Mouse (Mus musculus): ENCODE data around the gene Pla2g4c. TPM values are rescaled to one million over a fixed set of nuclear protein-coding genes. Genes with fewer than 3 reads are reported as not detected.

Gene Pla2g4c
- total RNA-seq (2017) = 0.10 TPM in 1 of 3 replicates, not detected in the others

- ATAC-seq (replicated peaks; ENCODE audit: insufficient number of reproducible peaks, low FRiP score, low TSS enrichment, poor library complexity, severe bottlenecking) = no peak
Observed at GRCm38 (mm10) chr7:13324316-13324715, at the start of gene Pla2g4c. Pla2g4c (plus strand) TSS chr7:13324655.

DNA sequence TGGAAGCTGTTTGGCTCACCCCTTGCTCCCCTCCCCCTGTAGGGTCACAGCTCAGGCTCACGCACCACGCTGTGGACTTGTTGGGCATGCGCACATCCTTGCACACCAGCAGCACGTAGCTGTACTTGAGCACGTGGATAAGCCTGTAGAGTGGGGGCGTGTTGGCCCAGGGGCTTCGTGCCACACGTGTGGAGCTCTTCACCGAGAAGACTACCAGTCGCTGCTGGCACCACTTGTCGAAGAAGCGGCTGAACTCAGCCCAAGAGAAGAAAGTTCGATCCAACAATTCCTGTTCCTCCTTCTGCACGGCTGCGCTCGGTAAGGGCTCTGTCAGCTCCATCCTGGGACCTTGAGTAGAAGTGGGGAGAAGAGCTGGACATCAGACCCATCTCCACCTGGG, 47.4 kb upstream of the Pla2g4c start, which contains the start of gene Lig1:
Gene Lig1, plus strand, starts transcription at position 203 of the 400 bp plus-strand sequence.
- ATAC-seq (replicated peaks; ENCODE audit: insufficient number of reproducible peaks, low FRiP score, low TSS enrichment, poor library complexity, severe bottlenecking) = no peak

- ATAC-seq (replicated peaks; ENCODE audit: insufficient number of reproducible peaks, low FRiP score, low TSS enrichment, poor library complexity, severe bottlenecking) = no peak
Observed at GRCm38 (mm10) chr7:13277833-13278232, 46.6 kb upstream of the Pla2g4c start.

GRCm38 (mm10) chr7:13278308-13278891, 46.1 kb upstream of the Pla2g4c start, which contains the start of gene Zswim9:
Zswim9 (minus strand) TSS chr7:13278721.
- peak; percentile 97 for ATAC-seq (replicated peaks; ENCODE audit: insufficient number of reproducible peaks, low FRiP score, low TSS enrichment, poor library complexity, severe bottlenecking)

- ATAC-seq (replicated peaks; ENCODE audit: insufficient number of reproducible peaks, low FRiP score, low TSS enrichment, poor library complexity, severe bottlenecking) = peak; percentile 34; the same call in 1 of the 2 replicates
Observed at GRCm38 (mm10) chr7:13278957-13279356, 45.5 kb upstream of the Pla2g4c start.

DNA sequence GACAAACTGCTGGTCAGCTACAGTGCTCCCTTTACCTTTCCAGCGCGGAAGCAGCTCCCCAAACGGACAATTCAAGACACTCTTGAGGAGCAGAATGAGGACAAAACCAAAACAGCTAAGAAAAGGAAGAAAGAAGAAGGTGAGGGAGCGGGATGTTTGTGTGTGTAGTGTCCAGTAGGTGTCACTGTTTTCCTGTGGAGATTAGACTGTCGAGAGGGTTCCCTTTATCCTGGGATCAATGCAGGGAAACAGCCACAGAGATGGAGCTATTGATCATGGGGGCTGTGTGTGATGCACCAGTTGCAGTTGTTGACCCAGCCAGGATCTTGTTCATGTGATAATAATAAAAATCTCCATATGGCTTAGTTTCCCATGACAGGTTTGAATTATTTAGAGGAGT, 35.8 kb upstream of the Pla2g4c start:
- no peak for ATAC-seq (replicated peaks; ENCODE audit: insufficient number of reproducible peaks, low FRiP score, low TSS enrichment, poor library complexity, severe bottlenecking)

GRCm38 (mm10) chr7:13290041-13290675, 34.3 kb upstream of the Pla2g4c start:
- ATAC-seq (replicated peaks; ENCODE audit: insufficient number of reproducible peaks, low FRiP score, low TSS enrichment, poor library complexity, severe bottlenecking) = no peak

DNA sequence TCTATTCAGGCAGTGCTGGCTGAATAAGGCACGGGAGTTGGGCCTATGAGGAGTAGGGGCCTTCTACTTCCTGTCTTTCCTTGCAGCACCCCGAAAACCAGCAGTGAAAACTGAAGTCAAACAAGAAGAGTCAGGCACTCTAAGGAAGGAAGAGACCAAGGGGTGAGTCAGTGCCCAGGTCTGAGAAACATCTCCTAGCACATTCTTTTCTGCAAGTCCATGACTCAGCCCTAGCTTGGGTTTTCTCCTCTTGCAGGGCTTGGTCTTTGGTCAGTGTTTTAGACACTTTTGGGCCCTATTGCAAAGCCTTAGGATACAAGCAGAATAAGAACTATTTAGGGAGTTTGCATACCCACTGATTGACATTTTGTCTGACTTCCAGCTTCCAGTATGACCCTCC, 33.1 kb upstream of the Pla2g4c start:
- ATAC-seq (replicated peaks; ENCODE audit: insufficient number of reproducible peaks, low FRiP score, low TSS enrichment, poor library complexity, severe bottlenecking) = no peak

DNA sequence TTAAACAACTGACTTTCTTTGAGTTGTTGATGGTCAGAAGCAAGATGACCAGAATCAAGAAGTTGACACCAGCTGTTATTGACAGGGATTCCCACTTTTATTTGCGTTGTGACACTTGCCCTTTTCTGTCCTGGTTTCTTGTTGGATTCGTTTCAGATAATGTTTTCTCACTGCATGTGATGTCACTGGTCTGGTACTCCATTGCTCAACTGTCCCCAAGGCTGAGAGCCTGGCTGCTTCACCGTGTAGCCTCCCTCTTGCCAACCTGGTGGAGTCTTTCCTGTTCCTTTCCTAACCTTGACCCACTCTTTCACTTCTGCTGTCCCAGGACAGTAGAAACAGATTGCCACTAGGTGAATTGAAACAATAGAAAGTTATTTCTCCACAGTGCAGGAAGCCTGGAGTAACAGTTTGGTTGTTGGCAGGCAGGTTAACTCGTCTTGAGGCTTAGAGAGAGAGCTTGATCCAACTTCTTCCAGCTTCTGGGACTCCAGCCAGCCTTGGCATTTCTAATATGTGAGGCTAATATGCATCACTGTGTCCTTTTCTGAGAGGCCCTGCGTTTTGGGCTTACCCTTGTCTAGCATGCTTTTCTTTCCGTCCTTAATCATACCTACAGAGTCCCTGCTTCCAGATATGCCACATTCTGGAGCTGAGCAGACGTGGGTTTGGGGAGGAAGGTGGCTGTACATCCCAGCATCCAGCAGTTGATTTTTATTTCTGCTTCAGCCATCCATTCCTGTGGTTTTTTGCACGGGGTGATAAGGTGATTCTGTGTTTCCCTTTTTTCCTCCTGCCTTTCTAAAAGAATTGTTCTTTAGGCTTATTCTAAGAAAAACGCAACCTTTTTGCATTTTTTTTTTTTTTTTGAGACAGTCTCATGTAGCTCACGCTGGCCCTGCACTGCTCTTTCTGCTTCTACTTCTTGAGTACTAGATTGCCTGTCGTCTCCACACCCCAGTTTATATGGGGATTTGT, 30.3 kb upstream of the Pla2g4c start:
- no peak for ATAC-seq (replicated peaks; ENCODE audit: insufficient number of reproducible peaks, low FRiP score, low TSS enrichment, poor library complexity, severe bottlenecking)

GRCm38 (mm10) chr7:13295256-13295655, 29.2 kb upstream of the Pla2g4c start:
- ATAC-seq (replicated peaks; ENCODE audit: insufficient number of reproducible peaks, low FRiP score, low TSS enrichment, poor library complexity, severe bottlenecking) = no peak

DNA sequence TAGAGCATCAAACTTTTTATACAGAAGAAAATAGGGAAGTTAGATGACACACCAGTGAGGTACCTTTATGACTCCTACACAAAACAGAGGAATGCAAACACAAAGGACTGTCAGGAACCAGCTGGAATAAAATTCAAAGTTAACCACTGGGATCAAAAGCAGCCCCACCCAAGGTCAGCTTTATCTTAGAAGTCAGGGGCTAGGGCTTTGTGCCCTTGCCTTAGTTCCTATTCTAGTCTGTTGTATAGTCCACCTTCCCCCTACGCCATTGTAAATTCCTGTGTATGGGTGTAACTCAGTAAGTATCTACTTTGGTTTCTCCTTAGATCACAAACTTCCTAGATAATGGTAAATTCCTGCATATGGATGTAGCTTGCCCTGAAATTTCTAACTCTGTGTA, 26.8 kb upstream of the Pla2g4c start:
- no peak for ATAC-seq (replicated peaks; ENCODE audit: insufficient number of reproducible peaks, low FRiP score, low TSS enrichment, poor library complexity, severe bottlenecking)

- ATAC-seq (replicated peaks; ENCODE audit: insufficient number of reproducible peaks, low FRiP score, low TSS enrichment, poor library complexity, severe bottlenecking) = no peak
Observed at GRCm38 (mm10) chr7:13298821-13299220, 25.6 kb upstream of the Pla2g4c start.

DNA sequence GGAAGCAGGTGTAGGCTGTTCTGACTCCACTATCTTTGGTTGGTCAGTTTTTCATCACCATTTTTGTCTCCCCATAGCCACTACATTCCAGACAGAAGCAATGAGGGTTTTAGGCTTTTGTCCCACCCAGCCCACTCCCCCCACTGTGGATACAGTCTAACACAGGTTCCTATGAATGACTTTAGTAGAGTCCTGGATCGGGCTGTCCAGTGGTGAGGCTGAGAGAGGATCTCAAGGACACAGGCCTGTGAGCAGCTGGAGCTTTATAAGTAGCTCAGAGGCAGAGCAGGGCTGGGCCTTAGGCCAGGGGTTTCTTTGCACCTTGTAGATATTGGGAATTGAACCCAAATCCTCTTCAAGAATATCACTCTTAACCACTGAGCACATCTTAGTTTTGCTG, 22.8 kb upstream of the Pla2g4c start:
- ATAC-seq (replicated peaks; ENCODE audit: insufficient number of reproducible peaks, low FRiP score, low TSS enrichment, poor library complexity, severe bottlenecking) = no peak

DNA sequence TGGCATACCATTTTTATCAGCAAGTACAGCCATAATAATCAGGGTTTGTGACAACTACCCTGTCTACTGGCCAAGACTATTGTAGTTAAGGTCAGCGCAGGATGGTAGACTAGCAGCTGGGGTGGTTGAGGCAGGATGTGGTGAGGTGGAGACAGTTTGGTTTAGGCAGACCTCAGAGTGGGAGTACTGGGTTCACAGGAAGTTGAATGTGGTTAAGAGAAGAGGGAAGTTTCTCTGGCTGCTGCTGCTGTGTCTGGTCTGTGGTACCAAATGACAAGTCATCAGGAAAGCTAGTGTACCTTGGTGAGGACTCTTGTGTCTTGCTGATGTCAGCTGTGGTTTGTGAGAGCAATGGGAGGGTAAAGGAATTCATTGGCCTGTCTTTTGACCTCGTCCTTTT, 21.7 kb upstream of the Pla2g4c start:
- ATAC-seq (replicated peaks; ENCODE audit: insufficient number of reproducible peaks, low FRiP score, low TSS enrichment, poor library complexity, severe bottlenecking) = peak; percentile 86

DNA sequence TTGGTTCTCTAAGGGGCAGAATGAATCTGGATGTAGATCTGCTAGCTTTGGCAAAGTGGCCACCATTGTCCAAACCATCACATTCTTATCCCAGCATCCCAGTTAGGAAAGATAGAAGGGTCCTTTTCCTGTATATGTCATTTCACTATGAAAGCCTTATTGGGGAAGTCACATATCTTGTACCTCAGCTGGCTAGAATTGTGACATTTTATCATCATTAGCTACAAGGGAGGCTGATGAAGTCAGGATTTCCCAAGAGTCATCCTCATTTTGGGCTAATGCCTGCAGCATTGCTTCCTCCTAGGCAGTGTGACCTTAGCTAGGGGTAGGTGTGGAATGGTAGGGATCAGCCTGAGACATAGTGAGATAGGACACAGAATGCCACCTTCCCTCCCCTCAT, 21.1 kb upstream of the Pla2g4c start:
- ATAC-seq (replicated peaks; ENCODE audit: insufficient number of reproducible peaks, low FRiP score, low TSS enrichment, poor library complexity, severe bottlenecking) = no peak

- no peak for ATAC-seq (replicated peaks; ENCODE audit: insufficient number of reproducible peaks, low FRiP score, low TSS enrichment, poor library complexity, severe bottlenecking)
Observed at GRCm38 (mm10) chr7:13309407-13309806, 15.0 kb upstream of the Pla2g4c start.

GRCm38 (mm10) chr7:13310493-13311199, 13.8 kb upstream of the Pla2g4c start:
- ATAC-seq (replicated peaks; ENCODE audit: insufficient number of reproducible peaks, low FRiP score, low TSS enrichment, poor library complexity, severe bottlenecking) = no peak

DNA sequence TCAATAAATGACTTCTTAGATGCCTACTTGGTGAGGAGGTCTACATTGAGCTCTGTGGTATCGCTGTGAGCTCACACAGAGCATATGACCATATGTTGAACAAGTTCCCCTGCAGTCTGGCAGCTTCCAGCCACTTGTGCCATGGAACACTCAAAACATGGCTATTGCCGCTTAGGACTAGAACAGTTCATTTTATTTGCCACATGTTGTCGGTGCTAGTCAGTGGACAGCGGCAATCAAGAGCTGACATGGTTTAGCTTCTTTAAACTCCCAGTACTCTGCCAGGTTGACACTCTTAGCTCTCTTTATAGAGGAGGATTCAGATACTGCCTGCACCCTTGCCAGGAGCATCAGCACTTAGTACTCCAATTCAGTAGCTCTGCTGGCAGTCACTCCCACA, 13.1 kb upstream of the Pla2g4c start:
- ATAC-seq (replicated peaks; ENCODE audit: insufficient number of reproducible peaks, low FRiP score, low TSS enrichment, poor library complexity, severe bottlenecking) = no peak

DNA sequence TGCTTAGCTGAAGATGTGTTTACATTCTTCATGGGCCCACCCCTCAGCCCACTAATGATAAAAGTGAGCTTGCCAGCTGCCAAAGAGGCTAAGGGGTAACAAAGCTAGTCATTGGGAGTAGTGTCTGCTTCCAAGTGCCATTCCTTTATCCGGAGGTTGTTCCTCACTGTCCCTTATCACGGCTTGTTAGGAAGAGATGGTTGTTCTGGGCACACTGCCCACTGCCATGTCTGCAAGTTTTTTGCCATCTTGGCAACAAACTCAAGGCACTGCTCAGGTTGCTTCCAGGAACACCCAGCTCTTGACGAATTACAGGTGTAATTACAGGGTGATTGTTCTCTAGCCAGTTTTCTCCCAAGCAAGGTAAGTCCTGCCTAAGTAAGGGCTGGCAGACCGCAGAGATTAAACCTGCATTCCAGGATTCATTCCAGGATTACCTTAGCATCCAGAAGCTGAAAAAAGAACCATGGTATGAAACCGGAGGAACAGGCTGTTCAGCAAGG, 10.3 kb upstream of the Pla2g4c start:
- ATAC-seq (replicated peaks; ENCODE audit: insufficient number of reproducible peaks, low FRiP score, low TSS enrichment, poor library complexity, severe bottlenecking) = no peak
